Mouse (Mus musculus) hindbrain, embryonic 13.5 days (tissue): ENCODE data around the gene Phactr4. TPM values are rescaled to one million over a fixed set of nuclear protein-coding genes. Genes with fewer than 3 reads are reported as not detected.

Source experiments
- ATAC-seq: fragments of 200-750 bp; cut with Nextera tagmentation; 2 replicates; pipeline ENCODE4 v1.8.0; 2017; ENCODE audit warnings: moderate TSS enrichment; ENCODE audit not compliant: low FRiP score
- H3K27ac ChIP-seq: fragments of 300-500 bp; sonication (generic); 2 replicates; pipeline ENCODE4 v1.5.1; 2015; ENCODE audit warnings: inconsistent platforms, mild to moderate bottlenecking, moderate library complexity
- H3K27me3 ChIP-seq: fragments of 300-500 bp; sonication (generic); 2 replicates; pipeline ENCODE4 v1.6.1; 2015; ENCODE audit warnings: mild to moderate bottlenecking, inconsistent platforms
- H3K36me3 ChIP-seq: fragments of 300-500 bp; sonication (generic); 2 replicates; pipeline ENCODE4 v1.6.1; 2015; ENCODE audit warnings: mild to moderate bottlenecking, inconsistent platforms
- H3K4me1 ChIP-seq: fragments of 300-500 bp; sonication (generic); replicated peaks from 2 replicates; pipeline ENCODE4 v1.6.1; 2015; ENCODE audit warnings: inconsistent platforms
- H3K4me2 ChIP-seq: fragments of 300-500 bp; sonication (generic); 2 replicates; pipeline ENCODE4 v1.6.1; 2015; ENCODE audit warnings: inconsistent platforms, mild to moderate bottlenecking, moderate library complexity
- H3K4me3 ChIP-seq: fragments of 300-500 bp; sonication (generic); 2 replicates; pipeline ENCODE4 v1.5.1; 2015; ENCODE audit warnings: mild to moderate bottlenecking, inconsistent platforms
- H3K9ac ChIP-seq: fragments of 300-500 bp; sonication (generic); 2 replicates; pipeline ENCODE4 v1.6.1; 2015; ENCODE audit warnings: mild to moderate bottlenecking, inconsistent platforms
- H3K9me3 ChIP-seq: fragments of 300-500 bp; sonication (generic); 2 replicates; pipeline ENCODE4 v1.6.1; 2016; ENCODE audit warnings: inconsistent platforms
- WGBS: fragments of 180-500 bp; shearing (Covaris S2); methylation state at CpG from one replicate; pipeline ENCODE4 v1.1.7; 2015; 5-methylcytosine and 5-hydroxymethylcytosine counted together
- polyA plus RNA-seq: library from polyadenylated mRNA; unstranded; fragments of >200 nt; fragmentation: Nextera tagmentation; extraction: Ambion mirVana; gene quantifications from 2 replicates; pipeline ENCODE4 v1.2.1, GENCODE M21; 2015

Gene Phactr4
- polyA plus RNA-seq, 1 experiment from 2014 or later = 10.5 TPM

DNA sequence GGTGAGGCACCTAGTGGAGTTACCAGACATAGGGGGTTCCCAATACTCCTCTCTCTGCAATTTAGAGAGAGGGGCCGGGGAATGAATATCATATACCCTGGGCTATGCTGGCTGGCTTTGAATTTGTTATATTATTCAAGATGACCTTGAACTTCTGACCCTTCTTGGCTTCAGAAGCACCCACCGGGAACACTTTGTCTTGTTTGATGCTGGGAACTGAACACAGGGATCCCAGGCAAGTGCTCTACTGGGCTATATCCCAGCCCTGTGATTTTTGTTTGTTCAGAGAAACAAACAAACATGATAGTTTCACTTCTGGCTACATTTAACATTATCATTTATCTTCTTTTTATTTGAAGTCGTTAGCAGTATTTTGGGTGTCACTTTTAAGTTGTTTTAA lies 66.9 kb downstream of the Phactr4 start:
- Histone ChIP-seq H3K4me3 (no peak overlapping the region), H3K36me3 (peaks cover 48% of the 10 kb centered on the region), H3K27ac (no peak overlapping the region), H3K9me3 (no peaks in the 10 kb centered on the region), H3K4me2 (no peak overlapping the region), H3K27me3 (no peaks in the 10 kb centered on the region), H3K4me1 (peaks cover 25% of the 10 kb centered on the region), H3K9ac (no peak overlapping the region)
- ATAC-seq = no peak
- 87% methylated on average over 3 of the region's 3 CpGs for WGBS

DNA sequence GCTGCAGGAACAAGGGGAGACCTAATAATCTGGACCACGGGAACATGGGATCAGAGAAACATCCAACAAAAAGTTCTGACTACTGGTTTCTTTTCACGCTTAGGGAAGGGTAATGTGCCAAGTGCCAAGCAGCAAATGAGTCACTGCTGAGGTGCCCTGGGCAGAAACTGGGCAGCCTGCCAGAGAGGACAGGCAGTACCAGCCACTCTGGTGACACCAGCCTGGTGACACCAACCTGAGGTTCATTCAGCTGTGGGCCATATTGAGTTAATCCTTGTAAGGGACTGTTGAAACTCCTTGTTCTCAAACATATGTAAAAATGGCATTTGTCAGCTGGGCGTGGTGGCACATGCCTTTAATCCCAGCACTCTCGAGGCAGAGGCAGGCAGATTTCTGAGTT lies 67.7 kb downstream of the Phactr4 start:
- Histone ChIP-seq H3K4me1 (peaks cover 25% of the 10 kb centered on the region), H3K27me3 (no peaks in the 10 kb centered on the region), H3K4me2 (no peak overlapping the region), H3K36me3 (peaks cover 41% of the 10 kb centered on the region), H3K9me3 (no peaks in the 10 kb centered on the region), H3K9ac (no peak overlapping the region), H3K4me3 (no peak overlapping the region), H3K27ac (no peak overlapping the region)
- no peak for ATAC-seq
- WGBS = 88% methylated on average over 4 of the region's 4 CpGs

DNA sequence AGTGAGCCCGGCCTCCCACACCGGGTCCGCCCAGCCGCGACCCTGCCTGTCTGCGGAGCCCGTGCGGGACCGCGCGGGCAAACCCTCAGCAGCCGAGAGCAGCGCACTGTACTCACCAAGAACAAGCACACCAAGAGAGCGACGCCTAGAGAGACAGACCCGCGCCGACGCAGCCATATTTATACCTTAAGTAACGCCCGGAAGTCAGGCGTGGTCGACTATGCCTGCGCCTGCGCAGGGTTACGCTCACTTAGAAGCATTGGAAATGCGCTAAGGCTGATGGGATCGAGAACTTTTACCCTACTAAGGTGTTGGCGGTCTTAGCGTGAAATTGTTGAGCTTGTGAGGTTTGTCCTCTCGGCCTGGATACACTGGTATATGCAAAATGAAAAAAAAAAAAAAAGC lies 68.8 kb downstream of the Phactr4 start, which contains the start of gene Rcc1:
Gene Rcc1, minus strand, starts transcription at position 125 of the 405 bp plus-strand sequence.
- H3K9me3 ChIP-seq = no peaks in the 10 kb centered on the region
- peaks cover 31% of the 10 kb centered on the region for H3K36me3 ChIP-seq
- under 1% methylated on average over 31 of the region's 31 CpGs for WGBS
- H3K4me3 ChIP-seq = peak within 1 kb of the TSS; percentile 79
- no peaks in the 10 kb centered on the region for H3K27me3 ChIP-seq
- peak; percentile 93 for ATAC-seq
- peaks cover 25% of the 10 kb centered on the region for H3K4me1 ChIP-seq
- peak within 1 kb of the TSS; percentile 90 for H3K4me2 ChIP-seq
- peak within 1 kb of the TSS; percentile 87 for H3K9ac ChIP-seq
- peak within 1 kb of the TSS; percentile 92 for H3K27ac ChIP-seq

DNA sequence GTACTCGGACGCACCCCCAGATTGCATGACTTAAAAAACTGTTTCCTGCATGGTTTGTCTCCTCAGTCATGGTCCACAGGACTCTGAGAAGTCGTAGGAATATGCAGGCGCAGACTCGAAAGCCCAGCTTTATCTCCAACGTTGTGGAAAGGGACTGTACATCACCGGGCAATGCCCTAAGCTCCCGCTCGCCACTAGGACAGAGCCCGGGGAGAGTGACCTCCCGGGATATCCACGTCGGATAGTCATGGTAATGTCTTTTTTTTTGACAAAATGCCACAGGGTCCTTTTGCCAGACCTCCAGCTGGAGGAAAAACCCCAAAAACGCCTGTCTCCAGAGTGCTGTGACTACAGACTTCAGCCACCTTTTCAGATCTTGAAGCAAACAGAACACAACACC lies 69.5 kb downstream of the Phactr4 start:
- no peaks in the 10 kb centered on the region for H3K9me3 ChIP-seq
- peak overlapping the region; percentile 87 for H3K9ac ChIP-seq
- peaks cover 24% of the 10 kb centered on the region for H3K36me3 ChIP-seq
- H3K4me1 ChIP-seq = peaks cover 25% of the 10 kb centered on the region
- H3K27ac ChIP-seq = peak overlapping the region; percentile 92
- peak overlapping the region; percentile 90 for H3K4me2 ChIP-seq
- no peak for ATAC-seq
- WGBS = under 1% methylated on average over 14 of the region's 14 CpGs
- H3K4me3 ChIP-seq = peak overlapping the region; percentile 79
- H3K27me3 ChIP-seq = no peaks in the 10 kb centered on the region

DNA sequence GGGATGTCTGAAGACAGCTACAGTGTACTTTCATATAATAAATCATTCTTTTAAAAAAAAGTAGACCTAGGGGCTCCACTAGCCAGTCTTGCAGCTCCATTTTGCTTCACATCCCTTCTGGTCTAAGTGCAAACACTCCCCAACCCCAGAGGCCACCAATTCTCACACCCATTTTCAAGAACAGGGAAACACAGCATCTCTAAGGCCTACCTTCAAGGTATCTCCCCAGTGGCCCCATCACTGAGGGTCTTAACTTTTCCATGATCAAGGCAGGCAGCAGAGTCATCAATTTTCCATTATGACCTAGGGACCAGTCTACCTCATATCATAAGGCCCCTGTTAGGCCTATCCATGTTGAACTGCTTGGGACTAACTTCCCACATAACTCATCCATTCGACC lies 70.9 kb downstream of the Phactr4 start:
- 0 out of 2 replicates have a peak, but pooled peaks cover 13% of the 10 kb centered on the region for H3K36me3 ChIP-seq
- peak overlapping the region; percentile 87; the same call in 1 of the 2 replicates for H3K9ac ChIP-seq
- no peaks in the 10 kb centered on the region for H3K9me3 ChIP-seq
- H3K27ac ChIP-seq = no peak overlapping the region
- no peak for ATAC-seq
- H3K27me3 ChIP-seq = no peaks in the 10 kb centered on the region
- peak overlapping the region; percentile 90; the same call in 1 of the 2 replicates for H3K4me2 ChIP-seq
- whole genome bisulfite sequencing = 47% methylated on average over 1 of the region's 1 CpGs
- no peak overlapping the region for H3K4me3 ChIP-seq
- peaks cover 25% of the 10 kb centered on the region for H3K4me1 ChIP-seq

DNA sequence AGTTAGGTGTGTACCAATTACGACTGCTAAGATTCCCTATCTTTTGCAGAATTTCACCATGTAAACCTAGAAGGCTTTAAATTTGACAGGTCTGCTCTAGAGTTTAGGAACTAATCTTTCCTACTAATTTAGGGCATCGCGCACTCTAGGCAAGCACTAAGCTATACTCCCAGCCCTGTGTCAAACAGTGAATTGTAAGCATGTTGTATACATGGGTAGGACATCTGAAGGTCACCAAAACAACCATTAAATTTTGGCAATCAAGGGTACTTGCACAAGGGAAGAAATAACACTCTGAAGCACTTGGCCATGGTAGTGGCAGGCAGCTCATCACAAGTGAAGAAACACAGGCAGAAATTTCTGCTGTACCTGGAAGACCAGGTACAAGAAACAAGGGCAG lies 71.4 kb downstream of the Phactr4 start:
- H3K4me1 ChIP-seq = peaks cover 25% of the 10 kb centered on the region
- H3K4me2 ChIP-seq = no peak overlapping the region
- 0 out of 2 replicates have a peak, but pooled peaks cover 13% of the 10 kb centered on the region for H3K36me3 ChIP-seq
- no peak overlapping the region for H3K27ac ChIP-seq
- H3K9ac ChIP-seq = no peak overlapping the region
- no peaks in the 10 kb centered on the region for H3K27me3 ChIP-seq
- no peak overlapping the region for H3K4me3 ChIP-seq
- no peak for ATAC-seq
- WGBS = 66% methylated on average over 3 of the region's 3 CpGs
- no peaks in the 10 kb centered on the region for H3K9me3 ChIP-seq

DNA sequence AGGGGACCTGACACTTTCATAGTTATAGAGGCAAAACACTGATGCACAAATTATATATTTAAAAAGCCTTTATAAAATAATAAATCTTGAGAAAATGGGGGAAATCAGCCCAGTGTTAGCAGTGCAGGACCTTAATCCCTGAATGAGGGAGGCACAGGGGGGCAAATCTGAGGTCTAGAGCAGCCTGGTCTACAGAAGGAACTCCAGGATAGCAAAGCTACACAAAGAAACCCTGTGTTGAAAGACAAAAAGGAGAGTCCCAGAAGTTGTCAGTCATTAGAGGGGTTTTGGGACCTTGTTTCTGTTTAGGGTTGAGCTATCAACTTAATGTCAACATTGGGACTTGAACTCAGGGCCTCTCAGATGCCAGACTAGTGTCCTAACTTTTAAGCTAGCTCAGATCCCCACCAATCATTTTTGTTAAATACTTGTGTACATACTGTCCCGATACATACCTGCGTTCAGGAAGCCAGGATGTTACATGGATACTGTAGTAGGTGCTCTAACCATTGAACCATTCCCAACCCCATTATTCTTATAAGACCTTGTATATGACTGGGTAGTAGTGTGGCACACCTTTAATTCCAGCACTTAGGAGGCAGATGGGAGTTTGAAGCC lies 72.1 kb downstream of the Phactr4 start:
- Histone ChIP-seq H3K27ac (no peak overlapping the region), H3K4me1 (peaks cover 25% of the 10 kb centered on the region), H3K27me3 (no peaks in the 10 kb centered on the region), H3K36me3 (0 out of 2 replicates have a peak, but pooled peaks cover 13% of the 10 kb centered on the region), H3K4me3 (no peak overlapping the region), H3K9me3 (no peaks in the 10 kb centered on the region), H3K4me2 (no peak overlapping the region), H3K9ac (no peak overlapping the region)
- 37% methylated on average over 2 of the region's 2 CpGs for WGBS
- no peak for ATAC-seq

DNA sequence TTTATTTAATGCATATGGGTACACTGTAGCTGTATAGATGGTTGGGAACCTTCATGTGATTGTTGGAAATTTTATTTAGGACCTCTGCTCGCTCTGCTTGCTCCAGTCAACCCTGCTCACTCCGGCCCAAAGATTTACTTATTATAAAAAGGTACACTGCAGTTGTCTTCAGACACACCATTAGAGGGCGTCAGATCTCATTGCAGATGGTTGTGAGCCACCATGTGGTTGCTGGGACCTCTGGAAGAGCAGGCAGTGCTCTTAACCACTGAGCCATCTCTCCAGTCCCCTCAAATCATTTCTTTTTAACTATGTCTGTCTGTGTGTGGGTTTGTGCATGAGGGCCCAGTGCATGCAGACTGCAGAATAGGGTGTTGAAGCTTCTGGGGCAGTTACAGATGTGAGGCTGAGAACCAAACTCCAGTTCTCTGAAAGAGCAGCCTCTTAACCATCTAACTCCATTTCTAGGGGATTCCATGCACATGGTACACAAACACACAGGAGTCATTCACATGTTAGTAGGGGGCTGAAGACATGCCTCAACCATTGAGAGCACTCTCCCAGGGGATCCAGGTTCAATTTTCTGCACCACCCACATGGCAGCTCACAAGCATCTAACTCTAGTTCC lies 72.7 kb downstream of the Phactr4 start:
- Histone ChIP-seq H3K9ac (no peak overlapping the region), H3K27me3 (no peaks in the 10 kb centered on the region), H3K4me2 (no peak overlapping the region), H3K27ac (no peak overlapping the region), H3K4me1 (peaks cover 31% of the 10 kb centered on the region), H3K9me3 (no peaks in the 10 kb centered on the region), H3K36me3 (0 out of 2 replicates have a peak, but pooled peaks cover 13% of the 10 kb centered on the region), H3K4me3 (no peak overlapping the region)
- no peak for ATAC-seq
- 61% methylated on average over 3 of the region's 3 CpGs for WGBS

DNA sequence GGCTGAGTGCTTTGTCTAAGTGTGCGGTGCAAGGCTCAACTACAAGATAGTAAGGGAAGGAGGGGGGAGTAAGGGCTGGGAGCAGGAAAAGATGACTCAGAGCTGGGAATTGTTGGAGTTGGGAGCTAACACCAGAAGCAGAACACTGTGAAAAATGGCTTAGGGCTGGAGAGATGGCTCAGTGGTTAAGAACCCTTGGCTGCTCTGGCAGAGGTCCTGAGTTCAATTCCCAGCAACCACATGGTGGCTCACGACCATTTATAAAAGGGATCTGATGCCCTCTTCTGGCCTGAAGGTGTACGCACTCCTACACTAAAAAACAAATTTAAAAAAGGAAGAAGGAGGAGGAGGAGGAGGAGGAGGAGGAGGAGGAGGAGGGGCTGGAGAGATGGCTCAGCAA lies 75.6 kb downstream of the Phactr4 start:
- WGBS = 67% methylated on average over 3 of the region's 3 CpGs
- ATAC-seq = no peak
- H3K4me2 ChIP-seq = no peak overlapping the region
- H3K27me3 ChIP-seq = no peaks in the 10 kb centered on the region
- H3K36me3 ChIP-seq = 0 out of 2 replicates have a peak, but pooled peaks cover 13% of the 10 kb centered on the region
- H3K4me1 ChIP-seq = peaks cover 35% of the 10 kb centered on the region
- H3K9ac ChIP-seq = no peak overlapping the region
- no peak overlapping the region for H3K4me3 ChIP-seq
- H3K9me3 ChIP-seq = no peaks in the 10 kb centered on the region
- H3K27ac ChIP-seq = no peak overlapping the region

DNA sequence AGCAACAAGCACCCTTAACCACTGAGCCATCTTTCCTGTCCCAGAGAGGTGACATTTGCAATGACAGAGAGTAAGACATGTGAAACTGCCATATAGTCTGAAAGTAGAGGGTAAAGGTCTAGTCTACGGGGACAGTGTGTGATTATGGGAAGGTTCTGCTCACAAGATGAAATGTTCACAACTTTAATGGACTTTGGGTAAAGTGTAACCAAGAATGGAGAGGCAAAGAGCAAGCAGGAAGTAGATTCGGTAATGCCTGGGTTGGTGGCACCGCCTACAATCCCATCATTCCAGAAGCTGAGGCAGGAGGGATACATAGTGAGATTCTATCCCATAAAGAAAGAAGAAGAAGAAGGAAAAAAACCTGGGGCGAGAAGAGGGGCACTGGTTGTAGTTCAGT lies 76.0 kb downstream of the Phactr4 start:
- no peak for ATAC-seq
- 82% methylated on average over 4 of the region's 4 CpGs for WGBS
- Histone ChIP-seq H3K9ac (no peak overlapping the region), H3K4me3 (no peak overlapping the region), H3K27ac (no peak overlapping the region), H3K27me3 (no peaks in the 10 kb centered on the region), H3K4me1 (peaks cover 31% of the 10 kb centered on the region), H3K4me2 (no peak overlapping the region), H3K9me3 (no peaks in the 10 kb centered on the region), H3K36me3 (0 out of 2 replicates have a peak, but pooled peaks cover 9% of the 10 kb centered on the region)

DNA sequence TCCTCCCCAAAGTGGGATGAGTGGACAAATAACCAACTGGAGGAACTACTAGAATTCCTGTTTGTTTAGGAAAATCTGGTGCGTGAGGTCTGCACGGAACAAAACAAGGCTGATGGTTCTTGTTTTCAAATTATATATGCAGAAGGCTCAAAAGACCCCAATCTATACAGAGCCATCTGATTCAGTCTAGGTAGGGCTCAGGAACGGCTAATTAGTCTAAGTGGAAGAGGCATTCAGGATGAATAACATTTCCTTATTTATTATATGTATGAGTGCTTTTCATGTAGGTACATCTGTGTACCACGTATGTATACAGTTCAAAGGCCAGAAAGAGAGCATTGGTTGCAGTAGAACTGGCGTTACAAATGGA lies 76.5 kb downstream of the Phactr4 start:
- Histone ChIP-seq H3K4me2 (no peak overlapping the region), H3K4me1 (peaks cover 27% of the 10 kb centered on the region), H3K9ac (no peak overlapping the region), H3K9me3 (no peaks in the 10 kb centered on the region), H3K4me3 (peak overlapping the region; percentile 83), H3K36me3 (0 out of 2 replicates have a peak, but pooled peaks cover 5% of the 10 kb centered on the region), H3K27ac (no peak overlapping the region), H3K27me3 (no peaks in the 10 kb centered on the region)
- 48% methylated on average over 5 of the region's 5 CpGs for WGBS
- ATAC-seq = no peak

DNA sequence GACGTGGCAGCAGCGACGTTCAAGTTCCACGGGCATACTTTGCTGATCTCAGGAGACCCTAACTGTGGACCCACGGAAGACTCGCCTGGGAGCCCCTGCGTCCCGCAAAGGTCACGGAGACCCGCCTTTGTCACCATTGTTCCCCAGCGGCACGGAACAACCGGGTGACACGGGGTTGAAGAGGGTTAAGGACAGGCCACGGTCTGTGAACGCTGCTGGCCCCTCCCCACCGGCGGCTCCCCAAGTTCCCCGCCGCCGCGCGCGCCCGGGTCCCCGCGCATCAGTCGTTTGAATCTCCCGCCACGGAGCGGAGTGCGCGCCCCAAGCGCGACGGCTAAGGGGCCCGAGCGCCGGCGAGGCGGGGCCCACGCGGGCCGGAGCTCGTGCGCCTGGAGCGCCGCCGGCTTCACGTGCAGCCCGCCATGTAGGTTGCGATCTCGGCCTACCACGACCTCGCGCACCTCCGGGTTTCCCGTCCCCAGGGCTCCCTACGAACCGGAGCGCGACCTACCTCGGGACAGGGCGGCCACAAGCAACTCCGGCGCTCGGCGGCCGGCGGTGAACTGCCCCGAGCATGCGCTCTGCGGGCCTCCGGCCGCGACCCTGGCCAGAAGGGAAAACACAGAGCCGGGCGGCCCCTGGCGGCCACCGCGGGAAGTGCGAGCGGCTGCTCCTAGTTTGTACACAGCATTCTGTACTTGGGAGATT lies 77.0 kb downstream of the Phactr4 start:
- no peaks in the 10 kb centered on the region for H3K27me3 ChIP-seq
- H3K4me2 ChIP-seq = peak overlapping the region; percentile 96
- H3K4me3 ChIP-seq = peak overlapping the region; percentile 83
- peak overlapping the region; percentile 84 for H3K9ac ChIP-seq
- ATAC-seq = peak; percentile 89
- no peaks in the 10 kb centered on the region for H3K36me3 ChIP-seq
- under 1% methylated on average over 79 of the region's 83 CpGs for WGBS
- H3K9me3 ChIP-seq = no peaks in the 10 kb centered on the region
- H3K27ac ChIP-seq = peak overlapping the region; percentile 66; the same call in 1 of the 2 replicates
- peaks cover 27% of the 10 kb centered on the region for H3K4me1 ChIP-seq
